Mouse (Mus musculus) thymus, postnatal 36 days (tissue): Measurements from ENCODE around the gene Six3.

Source experiments
- DNase-seq, 2 experiments: peaks; one replicate each; pipeline ENCODE4 v3.0.0; 2022; ENCODE audit warnings: mixed read lengths in 2 of 2

Six3 gene

GRCm38 (mm10) chr17:85613266-85613860, at the start of gene Six3:
Gene Six3, plus strand, starts transcription at chr17:85613608.
- no peak for DNase-seq

GRCm38 (mm10) chr17:85564107-85564506, 49.3 kb upstream of the Six3 start:
- DNase-seq: no peak

GRCm38 (mm10) chr17:85574023-85574422, 39.4 kb upstream of the Six3 start:
- DNase-seq: no peak

- DNase-seq: no peak
Measured at GRCm38 (mm10) chr17:85578290-85578689, 35.1 kb upstream of the Six3 start.

- no peak for DNase-seq
Measured at GRCm38 (mm10) chr17:85579350-85579749, 34.1 kb upstream of the Six3 start.

- no peak for DNase-seq
Measured at GRCm38 (mm10) chr17:85580221-85580620, 33.2 kb upstream of the Six3 start.

- DNase-seq: no peak
Measured at GRCm38 (mm10) chr17:85584170-85584569, 29.2 kb upstream of the Six3 start.

- no peak for DNase-seq
Measured at GRCm38 (mm10) chr17:85584573-85584972, 28.8 kb upstream of the Six3 start.

- no peak for DNase-seq
Measured at GRCm38 (mm10) chr17:85585779-85586178, 27.6 kb upstream of the Six3 start.

GRCm38 (mm10) chr17:85591976-85592375, 21.4 kb upstream of the Six3 start:
- DNase-seq: no peak

GRCm38 (mm10) chr17:85595853-85596252, 17.6 kb upstream of the Six3 start:
- no peak for DNase-seq

GRCm38 (mm10) chr17:85596341-85596890, 17.0 kb upstream of the Six3 start:
- no peak for DNase-seq

- no peak for DNase-seq
Measured at GRCm38 (mm10) chr17:85599520-85599919, 13.9 kb upstream of the Six3 start.

GRCm38 (mm10) chr17:85606463-85606862, 6.9 kb upstream of the Six3 start:
- DNase-seq: no peak

GRCm38 (mm10) chr17:85607556-85608365, 5.6 kb upstream of the Six3 start:
- no peak for DNase-seq

- no peak for DNase-seq
Measured at GRCm38 (mm10) chr17:85608366-85609093, 4.9 kb upstream of the Six3 start.

- DNase-seq: no peak
Measured at GRCm38 (mm10) chr17:85609094-85609425, 4.3 kb upstream of the Six3 start.

- no peak for DNase-seq
Measured at GRCm38 (mm10) chr17:85609621-85610392, 3.6 kb upstream of the Six3 start.

- no peak for DNase-seq
Measured at GRCm38 (mm10) chr17:85610393-85611115, 2.9 kb upstream of the Six3 start.

- DNase-seq: no peak
Measured at GRCm38 (mm10) chr17:85611521-85612515, 1.6 kb upstream of the Six3 start.
